Mouse (Mus musculus) gonadal fat pad, adult 2 months (tissue): ENCODE results near the gene Mthfd1l. TPM values are rescaled to one million over a fixed set of nuclear protein-coding genes. Genes with fewer than 3 reads are reported as not detected.

ENCODE experiments used
- DNase-seq: peaks from one replicate; pipeline ENCODE4 v3.0.0-alpha.2; 2012; ENCODE audit warnings: low read depth
- polyA plus RNA-seq: library from polyadenylated mRNA; depleted of rRNA; stranded (reverse); fragments of >200 nt; gene quantifications from 2 replicates; pipeline ENCODE4 v1.2.3, GENCODE M21; 2012

The Mthfd1l gene
- polyA plus RNA-seq, 1 experiment = 14.6 TPM

GRCm38 (mm10) chr10:3976623-3977010, 3.7 kb downstream of the Mthfd1l start:
- DNase-seq = no peak

- DNase-seq = no peak
Measured at GRCm38 (mm10) chr10:3978326-3978725, 5.4 kb downstream of the Mthfd1l start.

GRCm38 (mm10) chr10:3978792-3979488, 6.0 kb downstream of the Mthfd1l start:
- no peak for DNase-seq

GRCm38 (mm10) chr10:3980231-3980630, 7.3 kb downstream of the Mthfd1l start:
- no peak for DNase-seq

GRCm38 (mm10) chr10:3990295-3990883, 17.5 kb downstream of the Mthfd1l start:
- DNase-seq = no peak

GRCm38 (mm10) chr10:3993365-3994102, 20.6 kb downstream of the Mthfd1l start:
- DNase-seq = no peak

- no peak for DNase-seq
Measured at GRCm38 (mm10) chr10:3995277-3995676, 22.4 kb downstream of the Mthfd1l start.

GRCm38 (mm10) chr10:3996170-3996876, 23.4 kb downstream of the Mthfd1l start:
- no peak for DNase-seq

GRCm38 (mm10) chr10:3997851-3998426, 25.0 kb downstream of the Mthfd1l start:
- no peak for DNase-seq

- DNase-seq = no peak
Measured at GRCm38 (mm10) chr10:4002711-4003110, 29.8 kb downstream of the Mthfd1l start.

GRCm38 (mm10) chr10:4005191-4005590, 32.3 kb downstream of the Mthfd1l start:
- DNase-seq = no peak

GRCm38 (mm10) chr10:4006296-4007015, 33.5 kb downstream of the Mthfd1l start:
- DNase-seq = no peak

GRCm38 (mm10) chr10:4022628-4023303, 49.8 kb downstream of the Mthfd1l start:
- no peak for DNase-seq

- no peak for DNase-seq
Measured at GRCm38 (mm10) chr10:4026616-4027015, 53.7 kb downstream of the Mthfd1l start.

- DNase-seq = no peak
Measured at GRCm38 (mm10) chr10:4027466-4027865, 54.5 kb downstream of the Mthfd1l start.

GRCm38 (mm10) chr10:4028851-4029442, 56.0 kb downstream of the Mthfd1l start:
- no peak for DNase-seq

- no peak for DNase-seq
Measured at GRCm38 (mm10) chr10:4033761-4034160, 60.8 kb downstream of the Mthfd1l start.

GRCm38 (mm10) chr10:4036476-4036875, 63.6 kb downstream of the Mthfd1l start:
- DNase-seq = no peak

- no peak for DNase-seq
Measured at GRCm38 (mm10) chr10:4037066-4037465, 64.1 kb downstream of the Mthfd1l start.

- DNase-seq = no peak
Measured at GRCm38 (mm10) chr10:4038576-4038975, 65.7 kb downstream of the Mthfd1l start.
